Mouse (Mus musculus) heart, adult 9 months (tissue): ENCODE data around the gene Csmd2.

Experiments
- DNase-seq, 2 experiments: peaks; one replicate each; pipeline ENCODE4 v3.0.0; 2022; ENCODE audit warnings: low spot score in 2 of 2

Csmd2 gene

DNA sequence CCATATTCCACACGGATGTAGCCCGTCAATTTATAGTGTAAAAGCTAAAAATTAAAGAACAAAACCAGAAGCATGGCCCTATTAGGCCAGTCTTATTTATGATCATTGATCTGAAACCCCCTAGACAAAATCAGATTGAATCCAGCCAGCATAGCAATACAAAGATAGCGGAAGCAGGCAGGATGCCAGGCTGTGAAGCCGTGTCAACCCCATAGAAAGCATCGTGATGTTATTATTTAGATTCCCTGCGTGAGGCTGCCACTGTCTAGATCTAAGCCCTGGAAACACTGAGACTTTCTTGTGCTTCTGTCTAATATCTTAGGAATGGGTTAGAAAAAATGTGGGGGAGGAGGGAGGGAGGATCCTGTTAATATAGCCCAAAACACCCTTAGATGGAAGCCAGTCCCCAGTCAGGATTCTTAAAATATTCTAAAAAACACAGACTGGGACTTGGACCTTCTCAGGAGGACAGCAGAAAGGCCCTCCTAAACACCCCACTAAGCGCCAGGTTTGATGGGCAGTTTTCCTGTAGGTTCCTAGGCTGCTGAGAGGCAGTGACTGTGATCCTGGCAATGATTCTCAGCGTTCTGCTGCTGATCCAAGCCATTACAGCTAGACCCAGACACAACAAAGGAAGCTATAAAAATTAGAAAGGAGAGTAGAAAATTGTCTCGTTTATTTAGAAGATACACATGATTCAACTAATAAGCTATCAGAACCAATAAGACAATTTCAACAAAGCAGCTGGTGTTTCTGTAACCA lies 419.6 kb downstream of the Csmd2 start:
- DNase-seq = no peak

DNA sequence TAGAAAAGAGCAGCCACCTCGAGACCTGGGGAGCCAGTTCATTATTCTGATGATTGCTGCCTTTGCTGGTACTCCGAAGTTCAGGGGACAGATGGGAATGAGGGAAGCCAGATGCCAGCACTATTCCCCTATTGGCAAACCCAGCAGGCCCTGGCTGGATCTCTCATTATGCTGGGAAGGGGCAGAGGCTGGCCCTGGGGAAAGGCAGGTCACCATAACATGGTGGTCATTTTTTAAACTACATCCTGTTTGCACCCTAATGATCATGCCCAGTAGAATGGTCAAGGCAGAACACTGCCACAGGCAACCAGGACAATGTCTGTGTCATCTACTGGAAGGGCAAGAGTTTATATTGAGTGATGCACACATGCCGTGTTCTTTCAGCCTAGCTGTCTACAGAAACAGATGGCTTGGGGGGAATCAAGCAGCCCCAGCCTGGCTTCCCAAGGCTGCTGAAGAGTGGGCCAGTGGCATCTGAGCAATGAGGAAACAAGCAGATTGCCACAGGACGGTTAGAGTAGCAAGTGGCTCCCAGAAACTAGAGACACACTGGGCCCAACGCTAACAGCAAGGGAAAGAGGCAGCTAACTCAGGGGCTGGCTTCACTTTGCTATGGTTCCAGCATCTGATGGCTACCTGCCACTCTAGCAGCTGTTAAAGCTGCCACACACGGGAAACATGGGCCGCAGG lies 424.4 kb downstream of the Csmd2 start:
- DNase-seq = no peak

GRCm38 (mm10) chr4:128414741-128415140 lies 427.1 kb downstream of the Csmd2 start:
- no peak for DNase-seq

- DNase-seq = no peak
These were observed 432.4 kb downstream of the Csmd2 start for GRCm38 (mm10) chr4:128419988-128420617.

GRCm38 (mm10) chr4:128422486-128422885 lies 434.8 kb downstream of the Csmd2 start:
- no peak for DNase-seq

DNA sequence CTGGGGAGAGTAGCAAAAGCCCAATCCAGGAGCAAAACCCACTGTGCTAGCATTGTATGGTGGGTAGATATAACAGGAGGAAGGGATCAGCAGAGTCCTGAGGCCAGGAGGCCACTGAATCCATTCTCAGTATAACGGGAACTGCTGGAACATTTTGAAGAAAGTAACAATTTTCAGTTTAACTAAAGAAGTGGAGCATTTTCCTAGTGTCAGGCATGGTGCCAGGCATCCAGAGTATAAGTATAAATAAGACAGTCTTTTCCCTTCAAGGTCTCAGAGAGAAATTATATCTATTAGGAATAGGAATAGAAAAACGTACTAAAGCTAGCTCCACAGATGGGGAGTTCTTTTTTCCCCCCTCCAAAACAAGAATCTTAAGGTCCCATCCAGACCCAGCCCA lies 437.7 kb downstream of the Csmd2 start:
- DNase-seq = no peak

GRCm38 (mm10) chr4:128427261-128428030 lies 439.8 kb downstream of the Csmd2 start:
- no peak for DNase-seq

DNA sequence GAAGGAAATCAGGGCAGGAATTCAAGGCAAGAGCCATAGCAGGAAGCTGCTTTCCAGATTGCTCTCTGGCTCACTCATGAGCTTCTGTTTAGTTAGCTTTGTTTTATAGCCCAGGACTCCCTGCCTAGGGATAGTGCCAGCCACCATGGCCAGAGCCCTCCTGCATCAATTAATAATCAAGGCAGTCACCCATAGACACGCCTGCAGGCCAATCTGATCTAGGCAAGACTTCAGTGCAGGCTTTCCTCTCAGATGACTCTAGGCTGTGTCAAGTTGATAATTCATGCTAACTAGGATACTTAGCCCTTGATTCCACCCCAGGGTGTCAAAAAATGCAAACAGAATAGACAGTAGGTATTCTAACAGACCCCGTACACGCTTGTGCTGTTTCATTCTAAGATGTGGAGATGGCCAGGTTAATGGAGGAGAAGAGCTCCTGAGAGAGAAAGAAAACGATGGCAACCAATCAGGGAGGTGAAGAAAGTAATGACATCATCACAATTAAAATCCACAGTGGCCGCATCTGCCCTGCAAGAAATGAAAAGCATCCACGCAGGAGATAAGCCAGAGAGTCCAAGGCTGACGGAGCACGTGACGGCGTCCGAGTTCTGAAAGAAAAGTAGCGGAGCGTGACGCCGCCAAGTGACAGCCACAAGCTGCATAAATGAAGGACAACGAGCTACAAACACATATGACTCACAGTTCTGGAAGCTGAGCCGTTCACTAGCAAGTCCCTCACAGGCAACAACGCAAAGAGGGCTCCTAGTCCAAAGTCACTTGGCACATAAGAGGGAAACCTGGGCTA lies 440.8 kb downstream of the Csmd2 start:
- DNase-seq = peak; percentile 40 to 44

GRCm38 (mm10) chr4:128429591-128429990 lies 441.9 kb downstream of the Csmd2 start:
- DNase-seq = peak; percentile 5 to 24

DNA sequence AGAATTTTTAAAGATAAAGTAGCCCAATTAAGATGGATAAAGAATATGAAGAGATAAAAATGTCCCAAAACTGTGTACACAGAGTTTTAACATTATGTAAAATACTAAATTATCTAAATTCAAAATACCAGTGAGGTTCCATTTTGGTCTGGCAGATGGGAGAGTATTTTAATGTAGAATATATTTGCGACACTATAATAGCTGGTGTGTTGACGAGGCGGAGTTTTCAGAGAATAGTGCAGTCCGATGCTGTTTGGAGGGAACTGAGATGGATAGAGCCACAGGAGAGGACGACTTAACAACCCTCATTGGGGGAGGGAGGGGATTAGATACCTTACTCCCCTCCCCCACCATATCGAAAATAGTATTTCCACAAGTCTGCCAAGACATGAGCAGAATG lies 452.9 kb downstream of the Csmd2 start:
- no peak for DNase-seq

DNA sequence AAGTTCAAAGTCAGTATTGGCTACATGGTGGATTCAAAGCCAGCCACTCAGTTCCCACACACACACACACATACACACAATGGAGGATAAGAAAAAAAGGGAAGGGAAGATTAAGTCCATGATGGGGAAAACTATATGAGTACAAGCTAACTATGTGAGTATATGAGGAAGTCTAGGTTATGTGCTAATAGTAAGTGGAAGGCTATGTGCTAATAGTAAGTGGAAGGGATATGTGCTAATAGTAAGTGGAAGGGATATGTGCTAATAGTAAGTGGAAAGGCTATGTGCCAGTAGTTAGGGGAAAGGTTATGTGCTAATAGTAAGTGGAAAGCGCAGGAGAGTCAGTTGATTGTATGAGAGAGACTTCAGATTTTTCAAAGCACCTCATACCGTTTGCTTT lies 453.6 kb downstream of the Csmd2 start:
- DNase-seq = no peak

- DNase-seq = no peak
These were observed 455.1 kb downstream of the Csmd2 start for GRCm38 (mm10) chr4:128442791-128443190.

DNA sequence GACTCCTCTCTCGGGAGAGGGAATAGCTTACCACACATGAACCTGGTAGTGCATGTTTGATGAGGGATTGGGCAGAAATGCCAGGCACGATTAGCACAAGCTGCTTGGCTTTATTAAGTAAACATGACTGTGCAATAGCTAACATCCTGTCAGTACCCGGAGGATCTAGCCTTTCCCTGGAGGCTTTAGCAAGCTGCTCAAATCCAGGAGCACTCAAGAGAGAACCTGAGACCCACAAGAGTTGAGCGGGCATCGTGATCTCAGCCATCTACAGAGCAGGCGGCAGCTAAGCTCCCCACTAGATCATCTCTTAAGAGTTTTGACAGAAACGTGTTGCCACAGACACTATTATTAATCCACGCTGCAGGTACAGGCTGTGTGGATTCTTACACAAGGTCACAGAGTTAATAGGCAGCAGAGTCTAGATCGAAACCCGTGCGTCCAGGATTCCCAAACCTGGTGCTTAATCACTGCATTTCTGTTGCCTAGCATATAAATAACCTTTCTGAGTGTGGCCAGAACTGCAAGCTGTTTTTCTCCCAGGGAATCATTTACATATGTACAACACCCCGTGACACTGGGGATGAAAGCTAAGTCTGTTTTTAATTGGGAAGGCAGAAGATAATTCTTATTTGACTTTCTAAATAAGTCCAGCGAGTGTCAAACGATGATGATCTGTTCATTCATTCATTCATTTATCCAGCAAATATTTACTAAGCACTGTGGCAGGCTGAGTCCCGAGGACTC lies 458.0 kb downstream of the Csmd2 start:
- no peak for DNase-seq

DNA sequence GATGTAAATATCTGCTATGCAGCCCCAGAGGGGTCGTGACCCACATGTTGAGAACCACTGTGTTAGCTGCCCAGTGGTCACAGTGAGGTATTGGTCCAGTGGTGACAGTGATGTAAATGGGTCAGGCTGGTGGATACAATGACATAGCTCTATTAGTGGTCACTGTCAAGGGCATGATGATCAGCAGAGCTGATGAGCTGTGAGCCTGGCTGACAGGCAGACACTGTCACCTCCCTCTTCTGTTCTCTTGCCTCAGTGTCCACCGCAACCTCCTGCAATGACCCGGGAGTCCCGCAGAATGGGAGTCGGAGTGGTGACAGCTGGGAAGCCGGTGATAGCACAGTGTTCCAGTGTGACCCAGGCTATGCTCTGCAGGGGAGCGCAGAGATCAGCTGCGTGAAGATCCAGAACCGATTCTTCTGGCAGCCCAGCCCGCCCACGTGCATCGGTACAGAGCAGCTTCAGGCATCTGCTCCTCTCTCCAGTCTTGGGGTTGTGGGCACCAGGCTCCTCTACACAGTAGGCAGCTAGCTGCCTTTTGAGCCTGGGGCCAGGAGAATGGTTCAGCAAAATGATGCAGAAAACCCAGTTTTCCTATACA lies 461.3 kb downstream of the Csmd2 start:
- no peak for DNase-seq

GRCm38 (mm10) chr4:128450137-128450536 lies 462.5 kb downstream of the Csmd2 start:
- no peak for DNase-seq

DNA sequence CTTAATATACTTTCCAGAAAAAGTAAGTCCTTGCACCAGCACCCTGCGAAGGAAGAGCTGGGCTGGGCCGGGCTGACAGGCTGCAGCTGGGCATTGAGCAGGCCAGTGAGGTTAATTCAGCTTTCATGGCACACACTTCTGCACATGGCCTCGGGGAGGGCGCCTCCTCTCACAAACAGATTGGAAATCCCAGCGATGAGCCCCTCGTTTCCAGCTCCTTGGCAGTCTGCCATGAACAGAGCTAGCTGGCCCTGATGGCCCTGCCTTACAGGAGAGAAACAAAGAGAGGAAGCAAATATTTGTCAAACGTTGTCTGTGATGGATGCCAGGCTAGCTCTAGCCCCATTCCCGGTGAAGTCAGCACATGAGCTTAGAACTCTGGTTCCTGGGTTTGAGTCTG lies 463.3 kb downstream of the Csmd2 start:
- no peak for DNase-seq

- no peak for DNase-seq
These were observed 463.7 kb downstream of the Csmd2 start for GRCm38 (mm10) chr4:128451383-128451794.

GRCm38 (mm10) chr4:128466708-128467107 lies 479.1 kb downstream of the Csmd2 start:
- no peak for DNase-seq

DNA sequence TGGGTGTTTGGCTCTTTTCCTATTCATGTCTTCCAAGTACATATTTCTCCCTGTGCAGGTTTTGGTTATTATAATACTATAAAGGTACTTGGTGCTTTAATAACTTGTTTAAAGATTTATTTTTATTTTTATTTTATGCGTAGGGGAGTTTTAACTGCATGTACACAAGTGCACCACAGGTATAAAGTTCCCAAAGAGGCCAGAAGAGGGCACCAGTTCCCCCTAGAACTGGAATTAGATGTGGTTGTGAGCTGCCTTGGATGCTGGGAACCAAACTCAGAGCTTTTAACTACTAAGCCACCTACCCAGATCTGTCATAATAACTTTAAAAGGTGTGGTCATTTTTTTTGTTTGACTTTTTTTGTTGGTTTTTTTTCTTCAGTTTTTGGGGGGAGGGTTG lies 480.4 kb downstream of the Csmd2 start:
- DNase-seq = no peak

DNA sequence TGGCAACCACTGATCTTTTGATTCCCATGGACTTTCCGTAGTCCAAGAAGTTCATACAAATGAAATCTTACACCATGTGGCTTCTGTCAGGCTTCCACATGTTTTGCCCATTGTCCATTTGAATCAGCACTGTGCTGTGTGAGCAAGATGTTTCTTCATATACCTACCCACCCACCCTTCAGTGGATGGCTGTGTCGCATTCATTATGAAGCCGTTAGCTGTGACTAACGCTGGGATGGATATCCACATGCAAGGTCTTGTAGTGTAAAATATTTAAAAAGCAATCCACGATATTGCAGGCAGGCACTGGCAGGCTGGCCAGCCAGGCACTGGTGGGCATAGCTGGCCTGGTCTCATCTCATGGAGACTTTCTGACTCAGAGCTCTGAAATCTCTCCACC lies 488.6 kb downstream of the Csmd2 start:
- no peak for DNase-seq
